Mouse (Mus musculus) cerebellum, adult 2 months (tissue): ENCODE measurements at regions not wholly inside any gene's neighbourhood (a gene's known extent, or its start where the extent isn't known, plus 50 kb on each side); places are given as distances from the start of the nearest gene placed in this dataset.

Source experiments
- CTCF ChIP-seq: fragments of 200-500 bp; IDR thresholded peaks from 2 replicates; pipeline ENCODE4 v1.5.1; 2011; ENCODE audit warnings: low read depth, mild to moderate bottlenecking, control low read depth, low read length, moderate library complexity, borderline replicate concordance; ENCODE audit not compliant: insufficient read depth
- POLR2A ChIP-seq: fragments of 200-500 bp; IDR thresholded peaks from 2 replicates; pipeline ENCODE4 v1.6.1; 2011; ENCODE audit warnings: low read length, control low read depth, borderline replicate concordance; ENCODE audit not compliant: insufficient read depth

DNA sequence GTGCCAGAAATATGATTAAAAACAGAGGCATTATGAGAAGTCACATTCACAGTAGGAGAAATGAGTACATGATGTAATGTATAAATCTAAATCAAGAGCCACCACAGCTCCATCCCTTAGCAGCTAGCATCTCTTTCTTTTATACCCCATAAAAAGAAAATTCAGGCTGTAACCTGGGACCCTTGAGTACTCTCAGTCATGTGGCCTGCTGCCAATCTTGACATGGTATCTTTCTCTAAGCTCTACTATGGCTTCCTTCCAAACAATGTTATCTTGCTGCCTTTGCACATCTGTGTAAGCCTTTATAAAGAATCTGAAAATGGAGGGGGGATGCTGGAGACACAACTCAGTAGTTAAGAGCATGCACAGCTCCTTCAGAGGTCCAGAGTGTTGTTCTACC lies 78.6 kb upstream of the Cenpw start:
- TF ChIP-seq CTCF (no peak), POLR2A (no peak)
